Mouse (Mus musculus) heart, adult 11 months (tissue): ENCODE measurements around the gene Otogl.

Experiments used
- DNase-seq: peaks from one replicate; pipeline ENCODE4 v3.0.0; 2022

The Otogl gene

DNA sequence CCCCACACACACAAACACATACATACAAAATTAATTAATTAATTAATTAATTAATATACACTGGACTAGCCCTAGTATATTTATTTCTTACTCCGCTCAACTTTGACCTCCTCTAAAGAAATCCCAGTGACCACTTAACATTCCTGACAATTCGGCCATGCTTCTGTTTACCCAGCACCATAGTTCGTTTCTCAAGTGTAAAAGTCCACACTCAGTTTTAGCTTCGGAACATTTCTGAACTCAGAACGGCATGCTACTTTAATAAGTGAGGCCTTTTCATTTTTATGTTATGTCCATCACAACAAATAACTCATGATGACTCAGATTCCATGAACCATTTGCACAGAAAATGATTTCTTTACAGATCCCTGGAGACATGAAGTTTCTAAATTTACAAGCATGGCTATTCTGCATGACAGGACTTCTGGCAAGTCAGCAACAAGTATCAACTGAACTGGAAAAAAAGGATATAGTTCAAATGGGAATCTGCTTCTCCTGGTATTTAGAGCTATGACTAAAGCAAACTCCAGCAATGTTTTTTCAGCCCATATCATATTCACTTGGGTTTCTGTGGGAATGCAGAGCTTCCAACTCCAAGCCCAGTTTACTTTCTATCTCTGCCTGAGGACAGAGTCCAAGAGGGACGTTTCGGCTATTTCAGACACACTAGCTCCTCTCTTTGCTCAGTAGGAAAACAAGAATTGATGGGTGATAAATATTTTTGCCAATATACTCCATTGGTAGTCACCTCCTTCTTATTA, 6.5 kb downstream of the Otogl start:
- DNase-seq, result no peak

DNA sequence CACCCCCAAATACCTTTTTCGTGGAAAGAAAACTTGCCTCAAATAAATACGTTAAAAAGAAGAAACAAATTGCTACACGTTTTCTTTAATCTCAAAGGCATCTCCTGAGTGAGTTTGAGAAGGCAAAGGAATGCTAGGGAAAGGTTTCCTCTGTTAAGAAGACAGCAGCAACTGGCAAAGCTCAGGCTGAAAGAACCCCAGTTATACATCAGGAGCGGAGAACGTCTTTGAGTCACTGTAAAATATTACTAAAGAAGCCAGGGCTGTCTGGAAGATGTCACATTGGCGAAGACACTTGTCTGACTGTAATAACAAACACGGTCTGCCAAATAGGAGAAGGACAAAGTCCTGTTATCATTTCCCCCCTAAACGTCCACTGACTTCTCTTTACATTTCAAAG, 10.0 kb downstream of the Otogl start:
- DNase-seq, result no peak

DNA sequence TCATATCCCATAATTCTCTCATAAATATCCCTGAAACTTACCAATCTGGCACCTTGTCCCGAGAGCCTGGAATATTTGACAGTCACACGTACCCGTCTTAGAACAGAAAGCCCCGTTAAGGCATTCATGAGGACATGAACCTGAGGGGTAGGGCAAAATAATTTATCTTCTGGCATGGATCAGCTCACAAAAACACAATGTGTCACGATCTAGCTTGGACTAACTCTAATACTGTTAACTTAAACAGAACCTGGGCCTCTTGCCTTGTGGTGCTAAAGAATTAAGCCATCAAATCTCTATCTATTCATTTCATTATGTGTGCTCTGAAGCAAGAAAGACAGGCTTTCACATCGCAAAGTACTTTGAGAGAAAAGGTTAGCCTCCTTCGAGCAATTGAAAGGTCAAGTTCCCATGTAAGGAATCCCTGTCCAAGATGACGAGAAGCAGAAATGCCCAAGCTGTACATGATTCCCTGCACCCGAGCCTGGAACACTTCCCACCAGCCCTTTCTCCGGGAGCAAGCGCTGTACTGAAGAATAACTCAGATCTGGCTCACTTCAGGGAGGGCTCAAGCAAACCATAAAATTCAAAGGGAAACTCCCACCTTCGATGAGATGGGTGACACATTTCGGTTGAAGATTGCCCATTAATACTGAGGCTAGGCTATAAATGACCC, 10.6 kb downstream of the Otogl start:
- DNase-seq, result no peak

DNA sequence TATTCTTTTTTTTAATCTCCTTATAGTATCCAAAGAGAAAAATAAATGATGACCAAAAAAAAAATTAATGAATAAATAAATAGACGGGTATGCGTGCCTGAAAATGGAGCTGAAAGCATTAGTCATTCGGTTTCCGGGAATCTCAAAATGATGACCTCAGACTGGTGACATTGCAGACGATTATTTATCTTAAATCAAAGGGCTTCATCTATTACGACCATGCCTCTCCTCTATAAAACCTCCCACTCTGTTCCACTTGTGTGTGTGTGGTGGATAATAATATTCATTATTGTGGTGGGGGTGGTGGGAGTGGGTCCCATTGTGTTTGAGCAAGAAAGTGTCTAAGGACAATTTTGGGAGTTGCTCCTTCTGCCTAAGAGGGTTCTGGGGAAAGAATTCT, 12.0 kb downstream of the Otogl start:
- no peak for DNase-seq

DNA sequence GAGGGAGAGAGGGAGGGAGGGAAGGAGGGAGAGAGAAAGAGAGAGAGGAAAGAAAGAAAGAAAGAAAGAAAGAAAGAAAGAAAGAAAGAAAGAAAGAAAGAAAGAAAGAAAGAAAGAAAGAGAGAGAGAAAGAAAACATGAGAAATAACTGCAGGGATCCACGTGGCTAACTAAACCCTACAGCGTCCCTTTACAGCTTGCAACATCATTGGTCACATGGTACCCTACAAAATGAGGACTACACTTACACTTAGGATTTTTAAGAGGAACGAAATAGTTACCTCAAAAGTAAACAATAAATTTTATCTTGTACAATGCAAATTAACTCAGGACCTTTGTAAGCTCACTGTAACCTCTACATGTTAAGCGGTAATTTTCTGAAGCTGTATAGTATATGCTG, 15.8 kb downstream of the Otogl start:
- DNase-seq, result no peak

DNA sequence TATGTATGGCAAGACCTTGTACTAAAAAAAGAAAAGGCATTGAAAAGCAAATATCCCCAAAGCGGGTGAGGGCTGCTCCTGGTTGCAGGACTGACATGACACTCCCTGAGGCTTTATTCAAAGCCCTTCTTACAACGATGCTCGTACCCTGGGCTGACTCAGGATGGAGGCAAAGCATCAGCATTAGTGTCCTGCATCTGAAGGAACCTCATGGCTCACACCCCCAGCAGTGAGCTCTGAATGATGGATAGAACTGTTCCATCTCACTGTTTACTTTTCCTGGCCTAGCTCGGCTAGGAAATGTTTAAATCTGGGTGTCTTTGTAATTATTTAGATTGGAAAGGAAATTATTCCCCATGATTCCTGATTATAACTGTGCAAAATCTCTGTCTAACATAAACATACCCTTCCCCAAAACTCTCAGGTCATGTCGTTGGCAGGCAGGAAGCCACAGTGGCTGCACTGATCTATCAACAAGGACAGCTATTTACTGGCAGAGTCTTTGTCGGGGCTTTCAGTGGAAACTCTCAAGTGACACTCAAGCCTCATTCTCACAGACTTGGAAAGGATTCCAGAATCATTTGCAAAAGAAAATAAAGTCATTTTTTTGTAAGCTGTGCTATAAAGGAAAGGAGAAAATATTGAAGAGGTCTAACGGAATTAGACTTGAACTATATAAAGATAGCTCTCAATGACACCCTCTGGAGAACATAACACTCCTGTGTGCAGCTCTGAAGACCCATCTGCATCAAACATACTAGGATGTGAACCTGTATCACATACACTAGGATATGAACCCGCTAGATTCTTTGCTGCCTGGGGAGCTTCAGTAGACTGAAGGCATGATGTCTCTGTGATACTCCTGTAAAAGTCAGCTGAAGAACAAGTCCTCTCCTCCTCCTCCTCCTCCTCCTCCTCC, 17.0 kb downstream of the Otogl start:
- no peak for DNase-seq

DNA sequence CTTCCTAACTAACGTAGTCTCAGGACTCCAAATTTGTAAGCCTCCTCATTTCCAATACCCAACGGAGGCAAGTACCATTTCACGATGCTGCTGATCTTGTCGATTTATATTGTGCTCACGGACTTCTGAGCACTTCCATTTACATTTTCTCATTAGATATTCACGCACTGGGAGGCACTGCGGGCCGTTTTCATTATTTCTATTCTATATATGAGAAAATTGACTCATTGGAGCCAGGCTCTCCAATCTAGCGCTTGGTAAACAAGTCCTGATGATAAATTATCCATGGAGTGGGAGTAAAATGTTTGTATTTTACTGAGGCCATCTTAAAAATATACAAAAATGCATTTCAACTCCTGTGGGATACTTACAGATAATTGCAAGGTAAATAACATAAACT, 21.5 kb downstream of the Otogl start:
- no peak for DNase-seq

DNA sequence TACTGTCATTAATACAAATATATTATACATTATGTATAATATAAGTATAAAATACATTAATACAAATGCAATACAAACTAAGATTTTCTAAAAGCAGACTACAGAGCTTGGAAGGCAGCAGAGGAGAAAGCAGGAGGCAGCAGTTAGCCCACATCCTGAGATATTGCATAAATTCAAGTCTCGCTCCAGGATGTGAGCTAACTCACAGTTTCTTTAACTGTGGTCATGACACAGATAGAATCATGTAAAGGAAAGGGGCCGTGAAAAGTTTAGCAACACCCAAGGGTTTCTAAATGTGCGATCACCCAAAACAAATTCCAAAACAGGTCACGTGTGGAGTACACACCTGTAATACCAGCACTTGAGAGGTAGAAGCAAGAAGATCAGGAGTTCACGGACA, 39.4 kb downstream of the Otogl start:
- no peak for DNase-seq

DNA sequence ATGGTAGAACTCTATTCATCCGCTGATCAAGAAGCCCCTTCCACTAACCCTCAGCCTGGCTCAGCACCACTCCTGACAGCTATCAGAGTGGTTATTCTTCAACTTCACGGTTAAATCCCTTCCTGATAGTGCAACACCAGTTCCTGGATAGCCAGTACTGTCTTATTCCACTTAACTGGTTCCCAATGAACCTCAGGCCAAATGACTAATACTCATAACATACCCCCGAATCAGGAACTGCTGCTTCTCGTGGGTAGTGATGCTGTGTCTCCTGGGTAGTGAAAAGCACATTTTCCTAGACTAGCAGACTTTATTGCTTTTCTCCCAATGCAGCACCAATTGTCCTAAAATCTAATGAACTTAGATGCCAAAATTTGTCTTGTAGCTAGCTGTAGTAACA, 39.8 kb downstream of the Otogl start:
- DNase-seq, result no peak

DNA sequence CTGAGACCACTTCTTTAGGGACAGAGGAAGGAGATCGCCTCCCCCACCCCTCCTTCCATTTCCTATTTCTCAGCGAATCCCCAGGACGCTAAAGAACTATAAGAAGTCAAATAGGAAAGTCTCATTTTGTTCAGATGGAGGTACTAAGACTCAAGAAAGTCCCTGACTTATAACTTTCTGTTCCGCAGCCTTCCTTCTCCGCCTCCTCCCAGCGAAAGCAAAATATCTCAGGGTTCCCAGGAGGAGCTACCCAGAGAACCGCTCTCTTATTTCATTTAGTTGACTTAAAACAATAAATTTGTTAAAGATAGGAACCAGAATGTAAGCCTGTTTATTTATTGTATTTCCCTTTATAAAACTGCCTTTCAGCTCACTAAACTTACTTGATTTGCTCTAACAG, 41.4 kb downstream of the Otogl start:
- no peak for DNase-seq

DNA sequence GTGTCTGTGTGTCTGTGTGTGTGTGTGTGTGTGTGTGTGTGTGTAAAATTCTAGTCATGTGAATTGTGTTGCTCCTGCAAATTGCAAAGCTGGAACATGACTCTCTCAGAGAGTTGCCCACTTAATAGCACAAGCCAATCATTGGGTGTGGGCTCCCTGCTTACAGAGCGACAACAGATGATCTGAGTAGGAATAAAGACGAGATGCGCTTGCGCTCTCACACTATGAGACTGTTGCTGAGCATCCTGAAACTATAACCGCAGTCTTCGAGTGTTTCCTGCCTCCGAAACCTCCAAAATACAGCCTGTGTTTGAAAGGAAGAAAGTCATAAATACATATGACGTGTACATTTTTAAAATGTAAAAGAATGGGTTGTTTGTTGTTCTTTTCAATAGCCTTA, 43.0 kb downstream of the Otogl start:
- DNase-seq, result no peak

DNA sequence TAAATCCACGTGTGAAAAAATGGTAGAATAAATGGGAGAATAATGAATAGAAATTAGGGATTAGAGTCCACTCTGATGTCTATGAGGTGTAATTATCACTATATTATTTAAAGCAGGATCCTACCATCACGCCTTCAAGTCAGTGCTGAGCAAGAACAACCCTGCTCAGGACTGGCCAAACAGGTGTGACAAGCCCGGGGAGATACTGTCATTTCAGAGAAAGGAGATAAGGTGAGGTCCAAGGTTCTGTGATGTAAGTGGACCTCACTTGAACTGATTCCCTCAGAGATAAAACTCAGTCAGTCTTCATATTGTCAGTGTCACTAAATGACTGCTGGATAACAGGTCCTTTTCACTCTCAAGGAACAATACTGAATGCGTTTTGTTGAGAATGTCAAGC, 44.5 kb downstream of the Otogl start:
- no peak for DNase-seq

DNA sequence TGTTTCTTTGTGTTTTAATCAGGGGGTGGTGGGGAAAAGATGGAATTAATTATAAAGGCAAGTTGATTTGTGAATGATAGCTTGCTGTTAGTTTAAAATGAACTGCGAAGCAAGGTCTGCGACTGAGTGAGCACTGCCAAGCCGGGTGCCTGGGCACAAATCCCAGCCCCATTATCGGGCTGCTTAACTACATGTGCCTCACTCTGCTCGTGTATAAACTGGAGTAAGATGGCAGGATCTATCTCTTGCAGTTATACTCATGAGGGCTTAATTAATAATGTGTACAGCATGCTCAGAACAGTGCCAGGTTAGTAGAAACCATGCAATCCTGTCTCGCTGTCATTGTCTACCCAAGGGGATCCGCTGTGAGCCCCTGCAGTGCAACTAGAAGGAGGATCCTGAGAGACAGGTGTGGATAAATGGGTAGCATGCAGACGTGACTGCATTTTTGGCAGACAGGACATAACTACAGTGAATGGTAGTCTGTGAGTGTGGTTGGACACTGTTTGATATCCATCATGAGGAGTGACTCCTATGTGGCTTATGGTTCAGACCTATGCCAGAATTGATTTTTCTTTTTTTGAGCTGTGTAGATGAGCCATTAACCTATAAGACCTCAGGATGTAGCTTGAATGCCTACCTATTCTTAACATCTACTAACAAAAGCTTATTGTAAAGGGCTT, 51.6 kb downstream of the Otogl start:
- DNase-seq, result no peak

DNA sequence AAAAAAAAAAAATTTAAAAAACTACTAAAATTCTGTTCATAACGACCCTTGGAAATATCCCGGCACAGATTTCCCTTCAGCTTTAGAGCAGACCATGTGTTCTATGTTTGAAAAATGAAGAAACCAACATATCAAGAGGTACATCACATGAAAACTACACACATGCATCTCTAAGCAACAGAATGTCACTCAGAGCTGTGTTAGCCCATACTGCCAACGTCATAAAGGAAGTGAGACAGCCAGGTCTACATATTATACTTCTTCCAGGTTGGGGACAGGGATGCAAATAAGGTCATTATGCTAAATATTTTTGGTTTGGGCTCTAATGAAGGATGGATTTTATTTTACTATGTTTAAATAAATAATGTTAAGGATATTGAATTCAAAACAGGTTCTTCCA, 52.7 kb downstream of the Otogl start:
- no peak for DNase-seq

DNA sequence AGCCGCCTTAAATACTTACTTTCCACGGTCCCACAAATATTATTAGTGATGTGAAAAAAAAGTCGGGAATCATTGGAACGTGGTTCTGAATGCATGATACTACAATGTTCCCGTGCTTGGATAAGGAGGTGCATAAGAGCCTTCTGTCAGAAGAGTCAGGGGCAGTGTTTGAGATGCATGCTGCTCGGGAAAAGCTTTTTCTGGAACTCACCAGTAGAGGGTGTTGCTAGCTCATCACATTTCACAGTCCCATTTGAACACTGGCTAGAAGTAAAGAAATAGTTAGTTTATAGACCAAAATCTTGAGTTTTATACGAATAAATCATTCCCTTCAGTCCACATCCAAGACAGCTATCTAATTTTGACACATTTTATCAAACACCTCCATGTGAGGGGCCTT, 53.2 kb downstream of the Otogl start:
- DNase-seq, result no peak

DNA sequence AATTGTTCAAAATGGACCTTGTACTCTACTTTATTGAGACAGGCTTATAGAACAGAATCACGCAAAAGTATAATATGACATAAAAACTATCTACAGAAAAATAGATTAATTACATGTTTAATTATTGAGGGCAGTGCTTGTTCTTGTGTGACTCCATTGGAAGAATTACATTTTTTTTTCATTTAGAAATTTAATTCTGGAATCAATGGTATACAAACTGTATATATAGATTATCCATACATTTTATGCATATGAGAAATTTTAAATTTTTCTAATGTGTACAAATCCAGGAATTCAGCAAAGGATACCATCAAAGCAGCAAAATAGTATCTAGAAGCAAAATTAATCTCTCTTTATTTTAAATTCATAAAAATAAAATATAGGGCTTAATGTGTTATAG, 67.0 kb downstream of the Otogl start:
- no peak for DNase-seq

DNA sequence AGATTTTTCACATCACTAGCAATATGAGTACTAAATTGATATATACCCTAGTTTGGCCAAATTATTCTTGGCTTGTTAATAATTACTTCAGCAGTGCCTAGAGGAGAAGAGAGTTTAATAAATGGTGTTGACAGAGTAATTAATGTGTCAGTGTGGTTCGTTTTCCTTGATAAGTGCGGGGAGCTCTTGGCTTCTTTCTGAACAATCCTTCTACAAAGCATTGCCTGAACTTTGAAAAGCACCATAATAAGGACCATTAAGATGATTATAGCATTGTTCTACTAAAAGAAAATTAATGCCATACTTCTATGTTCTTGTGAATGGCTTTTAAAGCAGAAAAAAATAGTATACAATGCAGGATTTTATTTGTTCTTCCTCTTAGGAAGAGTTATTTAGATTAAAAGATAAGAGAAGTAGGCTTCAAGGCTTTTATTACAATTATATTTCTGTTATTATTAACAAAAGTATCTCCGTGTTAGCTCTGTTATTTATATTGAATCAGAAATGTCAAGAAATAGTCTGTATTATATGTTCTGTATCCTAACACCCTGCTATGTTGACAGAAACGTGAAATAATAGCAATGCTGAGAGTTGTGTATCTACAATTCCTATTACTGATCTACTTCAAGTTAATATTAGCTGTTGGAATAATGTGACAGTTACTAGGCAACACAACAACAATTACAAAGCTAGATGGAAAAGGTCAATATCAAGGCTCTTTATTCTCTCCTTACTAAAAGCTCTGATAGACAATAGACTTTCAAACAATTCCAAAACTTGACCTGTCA, 77.3 kb downstream of the Otogl start:
- no peak for DNase-seq

DNA sequence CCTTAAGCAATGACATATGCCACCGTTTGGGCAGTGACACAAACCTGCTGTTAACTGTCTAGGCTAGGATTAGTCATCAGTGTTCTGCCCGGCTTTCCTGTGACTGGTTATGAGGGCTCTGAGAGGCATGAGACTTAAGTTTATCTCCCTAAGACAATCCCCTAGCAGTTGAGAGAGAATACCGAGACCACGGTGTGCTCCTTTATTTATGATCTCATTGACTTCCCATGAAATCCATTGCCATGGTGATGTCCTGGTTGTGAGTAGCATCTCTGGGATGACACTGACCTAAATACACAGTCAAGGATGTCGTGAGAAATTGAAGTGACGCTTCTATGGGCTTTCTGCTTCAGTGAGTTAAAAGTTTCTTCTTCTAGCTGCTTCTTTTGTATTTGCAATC, 82.8 kb downstream of the Otogl start:
- DNase-seq, result no peak

DNA sequence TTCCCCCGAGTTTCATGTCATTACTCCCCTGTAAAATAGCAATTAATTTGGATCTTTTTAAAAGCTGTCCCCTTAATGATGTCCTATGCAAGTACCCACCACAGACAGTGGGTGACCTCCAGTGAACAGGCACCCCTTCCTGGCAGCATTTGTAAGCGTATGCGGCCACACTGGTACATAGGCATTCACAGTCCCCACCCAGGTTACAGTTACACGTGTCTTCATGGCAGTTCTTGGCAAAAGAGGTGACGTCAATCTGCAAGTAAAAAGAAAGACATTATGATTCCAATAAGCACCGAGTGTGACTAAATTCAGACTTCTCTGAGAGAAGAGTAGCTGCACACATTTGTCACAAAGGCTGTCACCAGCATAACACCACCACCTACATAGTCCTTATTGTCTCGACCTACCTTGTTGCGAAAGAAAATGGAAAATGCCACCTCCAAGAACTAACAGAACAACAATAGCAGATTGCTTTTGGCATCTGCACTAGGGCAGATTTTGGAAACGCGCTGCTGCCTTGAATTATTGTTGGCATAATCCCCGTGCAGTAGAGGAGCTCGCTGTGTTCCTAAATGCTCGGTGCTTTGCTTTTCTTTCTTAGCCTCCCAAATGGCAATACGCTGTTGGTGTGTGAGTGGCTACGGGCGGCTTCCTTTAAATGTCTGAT, 98.0 kb downstream of the Otogl start:
- DNase-seq, result no peak

DNA sequence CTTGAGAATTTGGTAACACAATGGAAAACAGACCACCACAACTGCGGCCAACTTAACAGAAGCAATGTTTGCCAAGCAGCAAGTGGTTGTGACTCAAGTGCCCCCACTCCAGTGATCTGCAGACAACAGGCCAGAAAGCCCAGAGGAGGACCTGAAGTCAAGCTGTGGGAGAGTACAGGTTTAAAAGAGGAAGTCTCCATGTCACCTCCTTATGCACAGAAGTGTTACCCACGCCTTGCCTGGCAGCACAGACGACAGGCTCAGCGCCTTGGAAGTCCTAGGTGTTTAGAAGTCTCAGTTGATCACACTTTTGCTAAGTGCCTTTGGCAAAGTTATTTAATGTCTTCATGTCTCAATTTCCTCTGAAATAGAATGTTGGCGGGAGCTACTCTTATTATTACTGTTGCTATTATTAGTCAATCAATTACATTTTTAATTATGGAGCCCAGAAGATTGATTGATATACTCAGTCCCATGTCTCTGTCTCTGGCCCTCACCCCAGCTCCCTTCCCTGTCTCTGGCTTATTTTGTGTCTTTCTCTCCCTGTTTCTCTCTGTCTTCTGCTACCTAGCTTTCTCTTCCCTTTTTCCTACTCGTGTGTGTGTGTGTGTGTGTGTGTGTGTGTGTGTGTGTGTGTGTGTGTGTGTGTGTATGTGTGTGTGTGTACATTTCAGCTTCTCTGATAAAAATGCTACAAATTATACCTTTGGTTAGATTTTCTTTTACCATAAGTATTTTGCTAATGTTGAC, 101.1 kb downstream of the Otogl start:
- no peak for DNase-seq

DNA sequence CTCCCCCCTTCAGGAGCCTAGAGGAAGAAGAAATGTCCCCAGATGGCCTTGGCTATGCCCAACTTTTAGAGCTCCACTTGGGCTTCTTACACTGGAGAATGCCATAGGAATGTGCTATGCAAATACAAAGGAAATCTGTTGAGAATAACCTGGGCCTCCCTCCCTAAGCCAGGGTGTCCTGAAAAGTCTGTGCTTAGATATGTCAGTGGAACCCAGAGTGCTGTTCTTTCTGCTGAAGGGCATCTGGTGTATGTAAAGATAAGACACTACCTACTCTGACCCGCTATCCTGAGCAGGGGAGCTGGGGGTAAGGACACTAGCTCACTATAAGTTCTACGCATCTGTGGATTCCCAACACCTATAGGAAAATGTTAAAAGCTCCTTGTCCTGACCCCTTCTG, 106.7 kb downstream of the Otogl start:
- DNase-seq, result no peak
